Mouse (Mus musculus): ENCODE data around the gene Cep41.

- TF ChIP-seq POLR2A (IDR thresholded peaks at IDR 0.05; ENCODE audit: low read depth, low read length) (no peak), CTCF (conservative IDR thresholded peaks at IDR 0.05; ENCODE audit: insufficient read depth, insufficient read length, low read depth, low read length) (no peak)
These were observed 54.8 kb downstream of the Cep41 start, which contains the start of gene Cpa1 for GRCm38 (mm10) chr6:30638674-30639268.
